ENCODE assay signal across 1 mouse cellular context in the genomic region with DNA sequence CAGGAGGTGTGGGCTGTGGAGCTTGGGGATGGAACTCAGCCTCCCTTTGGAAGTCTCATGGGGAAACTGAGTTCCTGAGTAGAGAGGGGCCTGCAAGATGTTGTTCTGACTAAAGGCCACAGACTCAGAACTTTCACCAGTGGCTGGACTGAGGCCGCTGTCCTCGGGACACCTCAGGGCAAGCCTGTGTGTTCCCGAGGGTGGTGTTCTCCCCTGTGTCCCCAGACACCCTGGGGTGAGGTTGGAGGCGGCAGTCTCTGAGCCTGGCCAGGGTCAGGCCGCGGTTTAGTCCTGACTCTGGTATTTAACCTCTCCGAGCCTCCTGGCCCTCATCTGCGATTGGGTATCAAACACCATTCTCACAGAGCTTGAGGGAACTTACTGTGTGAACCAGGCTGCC.
TF ChIP-seq lines count a peak whose summit lies in the region.

No protein-coding gene starts in this region.

TF ChIP-seq in MEL, 35 proteins besides CTCF, POLR2A, EP300 and RAD21:
- no peak for TF ChIP-seq TCF12 (IDR thresholded peaks at IDR 0.05; ENCODE audit: low read depth, low read length)
- no peak for TF ChIP-seq BHLHE40 (IDR thresholded peaks at IDR 0.05; ENCODE audit: borderline replicate concordance, low read depth, low read length)
- TF ChIP-seq CHD1 (IDR thresholded peaks at IDR 0.05; ENCODE audit: low read depth, low read length): no peak
- no peak for TF ChIP-seq KAT2A (conservative IDR thresholded peaks at IDR 0.05; ENCODE audit: low read depth, low read length)
- TF ChIP-seq ZKSCAN1 (IDR thresholded peaks at IDR 0.05; ENCODE audit: low read depth, low read length): no peak
- TF ChIP-seq MAFK (IDR thresholded peaks at IDR 0.05; ENCODE audit: borderline replicate concordance, low read depth, low read length): no peak
- no peak for TF ChIP-seq USF2 (IDR thresholded peaks at IDR 0.05; ENCODE audit: borderline replicate concordance in 1 of 2, insufficient read depth in 1 of 2, low read depth in 1 of 2, low read length in 2 of 2)
- TF ChIP-seq MXI1 (IDR thresholded peaks at IDR 0.05; ENCODE audit: low read depth, low read length): no peak
- TF ChIP-seq UBTF (IDR thresholded peaks at IDR 0.05; ENCODE audit: borderline replicate concordance, insufficient read depth, low read depth, low read length): no peak
- no peak for TF ChIP-seq MYC (IDR thresholded peaks at IDR 0.05; ENCODE audit: low read depth, low read length)
- no peak for TF ChIP-seq HCFC1 (IDR thresholded peaks at IDR 0.05; ENCODE audit: low read depth, low read length)
- no peak for TF ChIP-seq GATA1 (IDR thresholded peaks at IDR 0.05; ENCODE audit: low read depth, low read length)
- TF ChIP-seq MAX (IDR thresholded peaks at IDR 0.05; ENCODE audit: low read length): no peak
- no peak for TF ChIP-seq POLR2AphosphoS5 (IDR thresholded peaks at IDR 0.05; ENCODE audit: borderline replicate concordance, low read depth, low read length)
- TF ChIP-seq ZC3H11A (IDR thresholded peaks at IDR 0.05; ENCODE audit: low read depth, low read length): no peak
- no peak for TF ChIP-seq SMC3 (IDR thresholded peaks at IDR 0.05; ENCODE audit: low read depth, low read length)
- TF ChIP-seq SIN3A (IDR thresholded peaks at IDR 0.05; ENCODE audit: low read length): no peak
- TF ChIP-seq NELFE (IDR thresholded peaks at IDR 0.05; ENCODE audit: low read depth, low read length): no peak
TF ChIP-seq in MEL: peak in this region for 0.
